Mouse (Mus musculus): ENCODE data around the gene Myl6b.

GRCm38 (mm10) chr10:128458719-128459408, 39.6 kb downstream of the Myl6b start, which contains the start of gene Smarcc2:
- TF ChIP-seq POLR2A (IDR thresholded peaks at IDR 0.05; ENCODE audit: low read depth, low read length) (peak; percentile 65), CTCF (conservative IDR thresholded peaks at IDR 0.05 in 1 of 2, IDR thresholded peaks at IDR 0.05 in 1 of 2; ENCODE audit: low read depth in 2 of 2, low read length in 2 of 2) (peak in 1 of 2 experiments; percentile 59; a peak in 2 of 4 replicates), ZC3H11A (IDR thresholded peaks at IDR 0.05; ENCODE audit: low read depth, low read length) (no peak), TCF12 (IDR thresholded peaks at IDR 0.05; ENCODE audit: low read depth, low read length) (no peak; the same call in 1 of the 2 replicates), MAFK (IDR thresholded peaks at IDR 0.05; ENCODE audit: insufficient replicate concordance, low read length) (no peak), RCOR1 (conservative IDR thresholded peaks at IDR 0.05; ENCODE audit: low read depth, low read length) (no peak)

Data from CH12.LX (cell line).